Mouse (Mus musculus) urinary bladder, postnatal 14 days (tissue): ENCODE measurements around the gene Chst10.

ENCODE experiments used
- DNase-seq: peaks from one replicate; pipeline ENCODE4 v3.0.0; 2021; ENCODE audit warnings: low spot score

Gene Chst10

DNA sequence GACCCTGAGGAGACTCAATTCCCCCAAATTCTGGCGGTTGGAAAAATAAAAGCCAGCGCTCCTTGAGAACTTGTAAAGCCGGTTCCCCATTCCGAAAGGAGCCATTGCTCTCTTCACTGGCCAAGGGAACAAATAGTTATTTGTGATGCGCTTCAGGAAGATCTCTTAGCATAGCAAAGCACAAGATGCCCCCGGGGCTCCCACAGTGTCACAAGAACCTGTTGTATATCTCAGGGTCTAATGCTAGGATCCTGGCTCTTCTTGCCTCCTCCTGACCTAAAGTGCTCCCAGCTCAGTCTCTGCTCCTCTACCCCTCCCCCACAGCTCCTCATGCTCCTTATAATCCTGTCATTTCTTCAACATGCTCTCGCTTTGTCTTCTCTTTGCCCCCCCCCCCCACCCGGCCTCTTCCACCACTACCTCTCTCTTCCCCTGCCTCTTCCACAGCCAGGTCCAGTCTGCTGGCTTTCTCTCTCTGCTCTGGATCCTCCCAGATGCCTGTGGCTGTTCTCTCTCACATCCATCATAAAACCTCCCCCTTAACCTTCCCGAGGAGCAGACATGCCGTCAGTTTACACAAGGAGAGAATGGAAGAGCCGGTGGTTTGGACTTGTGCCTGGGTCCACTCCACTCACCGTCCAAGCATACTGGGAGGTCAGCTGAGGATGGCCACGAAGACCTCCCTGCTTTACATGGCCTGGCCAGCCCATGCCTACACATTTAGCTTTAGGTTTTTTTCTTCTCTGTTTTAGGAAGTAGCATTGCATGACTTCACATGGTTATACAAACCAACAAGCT lies 28.4 kb downstream of the Chst10 start:
- DNase-seq, result no peak

DNA sequence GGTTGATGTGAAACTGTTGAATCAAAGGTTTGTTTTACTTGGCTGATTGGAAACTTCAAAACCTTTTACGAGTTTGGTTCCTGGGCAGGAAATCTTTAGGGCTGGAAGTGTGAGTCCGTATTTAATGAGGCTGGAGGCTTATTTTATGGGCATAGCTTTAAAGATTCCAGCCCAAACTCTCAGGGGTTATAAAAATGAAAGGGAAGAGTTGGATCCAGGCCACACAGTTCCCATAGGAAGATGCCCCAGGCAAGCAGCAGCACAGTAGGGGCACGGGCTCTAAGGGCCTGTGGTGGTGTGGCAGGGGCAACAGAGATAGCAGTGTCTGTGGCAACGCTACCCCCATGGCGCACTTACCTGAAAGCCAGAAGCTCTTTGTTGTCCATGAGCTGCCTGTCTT lies 31.7 kb downstream of the Chst10 start:
- no peak for DNase-seq

DNA sequence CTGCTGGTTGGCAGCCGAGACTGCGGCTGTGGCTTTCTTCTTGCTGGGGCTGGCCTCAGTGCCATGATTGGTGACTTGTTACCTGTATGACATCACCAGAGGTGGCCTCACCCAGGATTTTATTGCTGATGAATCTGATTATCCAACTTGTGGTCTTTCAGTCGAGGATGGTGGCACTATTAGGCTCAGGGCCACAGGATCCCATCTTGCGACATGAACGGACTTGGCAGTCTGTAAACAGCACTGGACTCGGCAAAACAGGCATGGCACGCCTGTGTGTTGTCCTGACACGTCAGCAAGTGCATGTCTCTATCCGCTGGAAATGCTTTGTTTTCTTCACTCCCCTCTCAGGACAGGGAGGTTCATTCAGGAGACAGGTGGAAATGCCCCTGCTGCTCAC lies 33.6 kb downstream of the Chst10 start:
- DNase-seq, result peak; percentile 65

DNA sequence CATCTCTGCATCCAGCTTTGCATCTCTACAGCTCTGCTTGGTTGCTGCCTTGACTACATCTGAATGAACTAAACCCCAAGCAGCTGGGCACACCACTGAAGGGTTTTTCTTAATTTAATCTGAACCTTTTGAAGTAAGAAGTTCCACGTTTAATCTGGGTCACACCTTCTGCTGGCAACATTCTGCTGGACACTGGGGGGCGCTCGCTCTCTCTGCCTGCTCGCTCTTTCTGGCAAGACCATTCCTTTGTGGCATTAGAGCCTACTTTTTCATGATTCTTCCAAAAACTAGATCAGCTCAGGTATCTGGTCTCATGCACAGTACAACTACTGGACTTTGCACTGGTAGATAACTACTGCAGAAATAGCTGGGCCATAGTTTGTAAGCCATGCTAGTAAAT lies 35.7 kb downstream of the Chst10 start:
- DNase-seq, result peak; percentile 18

DNA sequence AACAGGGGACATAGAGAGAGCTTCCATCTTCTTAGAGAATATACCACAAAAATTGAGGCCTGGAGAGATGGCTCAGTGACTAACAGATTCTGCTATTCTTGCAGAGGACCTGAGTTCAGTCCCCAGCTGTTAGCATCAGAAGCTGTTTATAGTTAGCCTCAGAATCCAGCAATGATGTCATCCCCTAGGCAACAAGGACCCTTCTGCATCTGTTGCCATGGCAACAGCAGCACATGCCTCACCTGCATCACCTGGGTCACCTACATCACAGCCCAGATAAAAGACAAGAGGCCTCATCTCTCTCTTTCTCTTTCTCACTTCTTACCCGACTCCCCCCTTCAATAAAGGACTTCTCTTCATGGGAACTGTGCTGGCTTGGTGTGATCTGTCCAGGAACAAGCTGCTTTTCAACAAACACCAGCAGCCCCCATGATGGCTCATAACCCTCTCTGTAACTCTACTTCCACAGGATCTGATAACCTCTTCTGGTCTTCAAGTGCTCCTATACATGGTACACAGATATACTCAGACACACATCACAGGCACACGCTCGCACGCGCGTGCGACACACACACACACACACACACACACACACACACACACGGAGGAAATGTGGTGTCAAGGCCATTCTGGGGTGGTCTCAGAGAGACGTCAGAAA lies 37.0 kb downstream of the Chst10 start:
- no peak for DNase-seq

DNA sequence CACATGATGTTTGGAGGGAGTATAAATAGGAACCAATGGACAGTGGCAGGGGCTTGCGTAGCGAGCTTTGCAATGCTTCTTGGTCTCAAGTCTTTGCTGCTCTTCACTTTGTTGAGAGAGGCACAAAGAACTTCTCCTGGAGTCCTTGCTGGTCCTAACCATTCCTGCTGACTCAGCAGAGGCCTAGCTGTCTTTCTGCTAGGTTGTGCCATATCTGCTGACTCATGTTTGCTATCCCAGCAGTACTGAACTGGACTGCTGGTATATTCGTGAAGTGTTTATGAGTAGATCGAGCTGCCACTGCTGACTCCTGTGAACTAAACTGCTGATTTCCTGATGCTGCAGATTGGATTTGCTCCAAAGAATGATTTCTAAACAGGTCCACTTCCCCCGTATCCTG lies 37.8 kb downstream of the Chst10 start:
- no peak for DNase-seq

DNA sequence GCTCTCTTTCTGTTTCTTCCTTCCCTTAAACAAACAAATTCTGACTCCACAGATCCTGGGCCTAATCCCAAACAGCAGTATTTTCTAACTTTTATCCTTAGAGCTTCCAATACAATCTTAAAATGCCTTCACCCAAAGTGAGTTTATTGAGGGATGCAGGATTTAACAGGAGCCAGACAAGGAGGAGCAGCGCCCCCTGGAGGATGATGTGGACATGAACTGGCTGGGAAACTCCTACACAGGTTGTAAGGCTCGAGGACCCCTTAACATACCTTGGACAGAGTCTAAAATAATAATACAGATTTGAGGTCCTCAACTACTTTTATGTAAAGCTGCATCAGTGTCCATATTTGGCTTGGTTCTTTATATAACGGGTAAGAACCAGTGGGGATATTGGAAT lies 41.8 kb downstream of the Chst10 start:
- peak; percentile 46 for DNase-seq

DNA sequence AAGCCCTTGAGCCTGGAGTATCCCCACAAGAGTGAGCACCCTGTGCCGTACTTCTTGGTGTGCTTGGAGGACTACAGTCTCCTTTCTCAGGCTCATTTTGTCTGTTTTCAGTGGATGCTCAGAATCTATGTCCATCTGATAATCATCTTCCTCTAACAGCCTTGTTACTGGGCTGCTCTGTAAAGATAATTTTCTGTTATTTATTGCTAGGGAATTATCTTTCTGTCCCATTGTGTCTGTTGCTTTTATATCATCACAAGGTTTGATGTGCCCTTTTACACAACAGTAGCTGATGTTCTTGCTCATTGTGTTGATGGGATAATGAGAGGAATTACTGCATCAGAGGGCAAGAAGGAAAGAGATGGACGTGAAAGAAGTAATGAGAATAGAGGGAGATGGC lies 45.7 kb downstream of the Chst10 start:
- no peak for DNase-seq

DNA sequence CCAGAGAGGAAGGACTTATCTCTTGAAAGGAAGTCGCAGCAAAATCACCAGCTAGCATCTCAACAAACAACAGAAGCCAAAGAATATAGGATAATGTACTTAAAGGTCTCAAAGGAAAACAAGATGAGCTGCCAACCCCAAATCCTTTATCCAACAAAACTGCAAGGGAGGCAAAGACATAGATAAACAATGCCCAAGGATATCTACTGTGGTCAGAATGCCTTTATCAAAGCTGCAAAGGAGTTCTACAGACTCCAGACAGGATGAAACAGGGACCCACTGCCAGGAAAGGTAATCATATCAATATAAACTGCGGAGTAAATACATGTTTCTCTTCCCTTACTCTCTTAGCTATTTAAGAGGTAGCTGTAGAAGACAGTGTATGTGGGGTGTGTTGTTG lies 47.3 kb downstream of the Chst10 start:
- DNase-seq, result no peak

DNA sequence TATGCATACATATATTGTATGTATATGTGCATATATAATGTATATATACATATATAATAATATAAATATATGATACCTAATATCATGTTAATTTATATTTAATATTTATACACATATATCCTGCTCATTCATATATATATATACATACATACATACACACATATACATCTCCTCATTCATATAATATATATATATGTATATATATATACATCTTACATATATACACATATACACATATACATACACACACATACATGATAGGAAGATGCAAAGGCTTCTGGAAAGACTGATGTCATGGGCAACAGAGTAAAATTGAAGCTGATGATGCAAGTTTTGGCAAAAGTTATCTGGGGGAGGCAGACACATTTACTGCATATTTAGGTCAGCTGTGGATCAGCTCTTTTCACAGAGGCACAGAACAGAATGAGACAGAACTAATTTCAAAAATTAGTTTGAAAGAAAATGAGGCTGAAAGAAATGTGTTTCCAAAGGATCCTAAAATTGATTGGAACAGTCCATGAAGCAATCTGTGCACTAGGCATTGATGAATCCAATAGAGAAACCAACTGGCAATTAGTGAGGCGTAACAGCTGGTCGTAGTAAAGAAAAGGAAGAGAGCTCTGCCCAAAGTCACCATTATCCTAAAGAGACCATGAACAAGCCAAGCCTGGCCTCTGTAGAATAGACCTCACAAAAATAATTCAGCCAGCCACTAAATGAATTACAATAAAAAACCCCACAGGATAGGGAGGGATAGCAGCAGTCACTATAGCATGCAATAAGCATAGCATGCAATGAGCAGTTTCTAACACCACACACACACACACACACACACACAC lies 49.3 kb downstream of the Chst10 start:
- DNase-seq, result no peak

DNA sequence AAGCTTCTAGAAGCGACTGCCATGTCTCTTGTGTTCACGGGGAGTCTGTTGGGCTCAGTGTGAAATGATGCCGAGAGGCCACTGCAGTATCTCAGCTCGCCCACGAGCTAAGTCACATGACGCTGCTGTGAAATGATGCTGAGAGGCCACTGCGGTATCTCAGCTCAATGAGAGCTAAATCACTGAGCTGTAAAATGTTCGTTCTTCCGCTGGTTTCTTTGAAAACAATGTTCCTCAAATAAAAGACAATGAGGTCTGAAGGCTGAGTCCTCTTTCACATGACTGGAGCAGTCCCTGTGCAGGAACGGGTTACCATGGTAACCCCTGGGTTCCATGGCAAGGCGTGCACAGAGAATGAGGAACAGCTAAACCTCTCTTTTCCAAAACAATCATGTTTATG lies 50.0 kb downstream of the Chst10 start:
- DNase-seq, result no peak

DNA sequence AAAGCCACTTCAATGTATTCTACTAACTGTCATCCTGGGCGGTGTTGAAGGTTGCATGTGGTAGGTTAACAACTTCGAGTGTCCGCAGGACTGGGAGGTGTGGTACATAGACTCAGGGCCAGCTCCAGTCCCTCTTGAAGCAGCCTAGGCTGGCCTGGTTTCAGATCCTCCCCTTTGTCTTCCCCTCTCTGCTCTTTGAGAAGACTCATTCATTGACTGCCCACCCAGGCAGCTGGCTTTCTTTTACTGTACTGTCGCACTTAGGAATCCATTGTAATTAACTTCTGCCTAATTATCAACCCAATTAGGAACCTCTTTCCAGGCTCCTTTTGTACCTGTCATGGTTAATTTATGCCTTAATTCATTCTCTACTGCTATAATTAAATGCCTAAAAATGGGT lies 54.7 kb downstream of the Chst10 start:
- DNase-seq, result no peak

DNA sequence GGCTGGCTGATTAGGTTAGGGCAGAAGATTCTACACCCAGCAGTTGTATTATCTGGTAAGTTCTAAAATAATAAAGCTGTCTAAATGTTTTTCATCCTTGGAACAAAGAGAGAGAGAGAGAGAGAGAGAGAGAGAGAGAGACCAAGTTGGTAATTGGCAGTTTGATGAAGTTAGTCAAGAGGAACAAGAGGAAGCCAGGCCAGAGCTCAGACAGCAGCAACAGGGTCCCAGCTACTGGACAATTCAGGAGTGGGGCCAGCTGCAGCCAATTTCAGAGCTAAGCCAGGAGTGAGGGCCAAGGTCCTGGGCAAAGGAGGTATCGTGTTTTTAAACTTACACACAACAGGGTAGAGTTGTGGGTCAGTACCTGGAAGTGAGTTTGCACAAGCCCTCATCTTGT lies 55.1 kb downstream of the Chst10 start:
- no peak for DNase-seq

DNA sequence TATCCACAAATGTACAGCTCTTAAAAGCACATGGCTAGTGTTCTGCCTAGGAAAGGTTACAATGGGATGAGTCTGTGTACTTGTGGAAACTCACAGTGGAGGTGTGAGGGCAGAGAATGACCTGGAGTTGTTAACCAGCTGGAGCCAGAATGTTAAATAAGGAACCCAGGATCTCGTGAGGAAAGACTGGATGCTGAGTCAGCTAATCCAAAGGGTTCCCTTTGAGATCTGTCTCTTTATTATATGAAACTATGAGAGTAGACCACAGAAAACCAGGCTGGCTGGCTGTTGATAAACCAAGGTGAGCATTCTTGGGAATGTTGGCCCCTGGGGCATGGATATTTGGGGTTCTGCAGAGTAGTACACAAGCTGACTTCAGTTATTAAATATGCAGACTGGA lies 58.0 kb downstream of the Chst10 start:
- DNase-seq, result no peak

DNA sequence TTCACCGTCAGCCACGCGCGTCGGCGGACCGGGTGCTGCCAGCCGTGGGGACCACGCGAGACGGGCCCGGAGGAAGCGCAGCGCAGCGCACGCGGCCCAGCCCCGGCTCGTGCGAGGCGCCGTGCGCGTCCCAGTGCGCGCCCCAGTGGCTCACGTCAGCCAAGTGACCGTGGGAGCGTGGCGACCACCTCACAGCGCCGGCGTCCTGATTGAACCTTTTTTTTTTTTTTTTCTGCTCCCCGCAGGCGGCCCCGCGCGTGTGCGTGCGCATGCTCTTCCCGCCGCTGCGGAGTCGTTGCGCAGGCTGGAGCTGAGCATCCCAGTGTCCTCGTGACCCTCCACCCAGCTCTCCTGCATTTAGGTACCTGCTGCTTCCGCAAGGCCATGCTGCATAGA lies 61.5 kb downstream of the Chst10 start, which contains the start of gene Lonrf2:
Gene Lonrf2, minus strand, starts transcription at position 235 of the 396 bp plus-strand sequence.
- DNase-seq, result no peak

DNA sequence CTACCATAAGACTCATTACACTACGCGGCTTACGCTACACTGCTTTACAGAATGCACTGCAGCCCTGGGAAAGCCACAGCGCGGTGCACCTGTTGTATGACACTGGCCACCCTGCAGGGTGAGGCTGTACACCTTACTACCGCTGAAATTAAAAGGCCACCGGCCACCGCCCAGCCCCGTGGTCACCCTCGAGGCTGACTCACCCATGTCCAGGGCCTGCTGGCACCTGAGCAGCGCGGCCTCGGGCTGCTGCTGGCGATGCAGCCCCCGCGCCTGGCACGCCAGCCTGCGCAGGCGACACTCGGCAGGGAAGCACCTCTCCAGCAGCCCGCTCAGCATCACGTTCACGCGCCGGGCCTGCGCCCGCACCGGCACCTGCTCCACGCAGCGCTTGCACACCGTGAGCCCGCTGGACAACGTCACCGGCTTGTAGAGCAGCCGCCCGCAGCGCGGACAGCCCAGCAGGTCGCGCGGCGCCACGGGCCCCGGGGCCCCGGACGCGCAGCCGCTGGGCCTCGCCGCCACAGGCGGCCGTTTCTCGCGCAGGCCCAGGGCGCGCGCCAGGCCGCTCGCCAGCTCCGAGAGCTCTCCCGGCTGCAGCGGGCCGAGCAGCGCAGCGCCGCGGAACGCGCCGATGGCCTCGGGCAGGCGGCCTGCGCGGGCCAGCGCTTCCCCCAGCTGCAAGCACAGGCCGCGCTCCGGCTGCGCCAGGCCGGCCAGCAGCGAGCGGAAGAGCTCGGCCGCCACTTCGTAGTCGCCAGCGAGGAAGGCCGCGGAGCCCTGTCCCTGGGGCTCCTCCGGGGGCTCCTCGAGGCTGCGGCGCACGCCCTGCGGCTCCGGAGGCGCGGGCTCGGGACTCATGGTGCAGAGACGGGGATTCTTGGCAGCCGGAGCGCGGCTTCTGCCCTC lies 62.1 kb downstream of the Chst10 start:
- peak; percentile 26 for DNase-seq

DNA sequence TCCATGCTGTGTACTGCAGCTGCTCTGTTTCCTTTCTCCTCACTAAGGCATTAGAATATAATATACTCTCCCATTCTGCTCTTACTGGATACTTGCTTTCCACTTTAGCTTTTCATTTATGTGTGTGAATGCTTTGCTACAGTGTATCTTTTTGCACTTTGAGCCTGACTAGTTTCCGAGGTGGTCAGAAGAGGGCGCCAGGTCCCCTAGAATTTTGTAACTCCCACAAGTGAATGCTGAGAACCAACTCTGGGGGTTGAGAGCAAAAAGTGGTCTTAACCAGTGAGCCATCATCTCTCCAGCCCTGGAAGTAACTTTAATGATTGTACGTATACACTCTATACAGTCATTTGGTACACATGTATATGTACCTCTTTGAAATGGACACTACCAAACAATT lies 63.1 kb downstream of the Chst10 start:
- DNase-seq, result peak; percentile 16

DNA sequence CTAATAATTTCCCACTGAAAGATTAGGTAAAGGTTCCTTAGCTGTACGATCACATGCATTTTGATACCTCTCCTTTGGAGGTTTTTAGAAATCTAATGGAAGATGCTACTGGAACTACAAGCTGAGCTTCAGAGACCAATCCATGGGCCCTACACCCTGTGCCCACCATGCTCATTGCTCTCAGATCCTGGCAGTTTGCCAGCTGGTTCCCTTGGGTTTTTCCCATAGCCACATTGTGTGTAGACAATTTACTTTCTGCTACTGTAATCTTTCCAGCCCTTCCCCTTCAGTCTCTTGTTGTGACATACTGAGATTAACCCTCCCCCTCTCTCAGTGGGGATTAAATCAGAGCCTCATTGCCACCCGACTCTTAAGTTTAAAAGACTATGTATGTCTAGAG lies 73.0 kb downstream of the Chst10 start:
- DNase-seq, result no peak

DNA sequence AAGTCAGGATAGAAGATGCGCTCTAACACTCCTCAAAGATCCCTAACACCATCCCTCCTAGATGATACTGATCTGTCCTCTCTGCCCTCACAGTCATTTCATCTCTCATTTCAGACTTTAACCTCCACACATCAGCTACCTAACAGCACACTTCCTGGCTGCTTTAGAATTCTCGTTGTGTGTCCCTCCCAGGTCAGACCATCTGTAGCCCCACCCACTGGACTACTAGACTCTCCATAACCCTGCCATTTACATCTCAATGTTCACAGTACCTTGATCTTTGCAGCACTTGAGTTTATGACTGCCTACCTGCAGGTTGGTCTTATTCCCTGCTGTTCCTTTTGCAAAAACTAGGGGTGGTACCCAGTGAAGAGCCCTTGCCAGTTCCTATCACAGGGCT lies 74.1 kb downstream of the Chst10 start:
- DNase-seq, result no peak

DNA sequence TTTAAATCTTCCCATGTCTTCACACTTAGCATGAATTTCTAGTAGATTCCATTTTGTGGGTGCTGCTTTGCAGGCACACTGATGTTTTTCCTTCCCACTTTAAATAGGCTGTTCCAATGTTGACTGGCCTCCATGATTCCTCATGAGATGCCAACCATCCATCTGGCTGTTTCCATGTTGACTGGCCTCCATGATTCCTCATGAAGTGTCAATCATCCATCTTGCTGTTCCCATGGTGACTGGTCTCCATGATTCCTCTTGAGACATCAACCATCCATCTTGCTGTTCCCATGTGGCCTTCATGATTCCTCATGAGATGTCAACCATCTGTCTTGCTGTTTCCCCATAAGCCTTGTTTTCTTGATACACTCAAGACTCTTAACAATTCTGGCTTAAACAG lies 78.3 kb downstream of the Chst10 start:
- DNase-seq, result no peak

DNA sequence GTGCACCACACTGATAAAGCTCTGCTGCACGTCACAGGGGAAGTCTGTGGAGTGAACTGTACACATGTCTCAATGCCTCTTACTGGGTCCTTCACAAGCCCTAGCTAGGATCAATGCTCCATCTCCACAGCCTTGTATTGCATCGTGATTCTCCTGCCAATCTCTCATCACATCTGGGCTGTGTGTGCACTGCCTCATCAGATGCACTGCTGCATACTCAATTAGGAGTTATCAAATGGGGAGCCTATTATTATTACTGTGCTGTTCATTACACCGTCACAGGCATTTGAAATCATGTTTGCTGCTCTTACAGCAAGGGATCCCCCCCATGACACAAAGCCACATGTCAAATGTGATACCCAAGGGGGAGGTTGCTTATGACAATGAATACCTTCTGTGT lies 80.3 kb downstream of the Chst10 start:
- no peak for DNase-seq

DNA sequence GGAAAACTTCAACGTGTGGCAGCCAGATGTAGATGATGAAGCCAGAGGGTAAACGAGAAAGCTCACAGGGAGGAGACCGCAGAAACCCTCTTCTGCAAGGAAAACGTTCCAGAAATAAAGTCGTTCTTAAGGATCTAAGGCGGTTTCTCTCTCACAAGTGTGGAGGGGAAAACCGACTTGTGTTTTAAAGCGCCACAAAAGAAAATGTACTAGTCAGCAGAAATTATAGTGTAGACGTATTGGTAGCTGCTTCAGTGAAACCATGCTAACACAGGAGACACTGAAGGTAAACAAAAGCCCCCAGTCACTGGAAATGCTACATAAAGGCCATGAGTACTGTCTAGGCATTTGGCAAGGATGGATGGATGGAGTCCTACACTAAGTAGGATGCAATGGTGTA lies 80.7 kb downstream of the Chst10 start:
- DNase-seq, result no peak
